Mouse (Mus musculus): ENCODE results near the gene Mgea5. TPM values are rescaled to one million over a fixed set of nuclear protein-coding genes. Genes with fewer than 3 reads are reported as not detected.
"Not testable (repeated sequence)": the region's sequence is repeated elsewhere in the genome, so short reads cannot be mapped to it uniquely, and the experiment has no call there.

The Mgea5 gene
- polyA plus RNA-seq, 1 experiment from 2014 or later, result 68.2 TPM

DNA sequence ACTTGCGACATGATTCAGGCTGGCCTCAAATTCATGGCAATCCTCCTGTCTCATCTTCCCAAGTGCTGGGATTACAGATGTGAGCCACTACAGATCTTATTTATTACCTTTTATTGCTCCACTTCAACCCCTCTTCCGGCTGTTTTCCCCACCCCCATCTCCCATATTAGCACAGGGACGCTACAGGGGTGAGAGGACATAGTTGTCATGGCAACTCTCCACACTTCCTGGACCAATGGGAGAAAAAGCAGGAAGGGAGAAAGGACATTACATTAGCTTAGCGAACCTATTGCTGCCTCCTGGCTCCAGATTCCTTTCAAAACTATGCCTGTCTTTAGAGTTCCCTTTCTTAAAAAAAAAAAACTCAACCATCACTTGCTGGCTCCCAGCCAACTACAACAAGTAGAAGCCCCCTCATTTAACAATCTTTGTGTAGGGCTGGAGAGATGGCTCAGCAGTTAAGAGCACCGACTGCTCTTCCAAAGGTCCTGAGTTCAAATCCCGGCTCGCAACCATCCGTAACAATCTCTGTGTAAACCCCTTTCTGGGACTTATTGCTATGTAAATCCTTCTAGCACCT, 29.1 kb upstream of the Mgea5 start:
- Histone ChIP-seq H3K27me3 (peaks cover 54% of the 10 kb centered on the region), H3K27ac (no peak overlapping the region), H3K9me3 (no peaks in the 10 kb centered on the region), H3K4me1 (peaks cover 39% of the 10 kb centered on the region), H3K4me3 (no peak overlapping the region), H3K4me2 (replicated peaks) (peak overlapping the region; percentile 48), H3K36me3 (no peaks in the 10 kb centered on the region), H3K9ac (no peak overlapping the region)
- ATAC-seq (ENCODE audit: low FRiP score, low read depth), result no peak
- WGBS, result 17% methylated on average over 8 of the region's 8 CpGs

GRCm38 (mm10) chr19:45812115-45812514, 28.5 kb upstream of the Mgea5 start:
- WGBS, result under 1% methylated on average over 16 of the region's 16 CpGs
- Histone ChIP-seq H3K27me3 (peaks cover 49% of the 10 kb centered on the region), H3K36me3 (no peaks in the 10 kb centered on the region), H3K4me3 (0 out of 2 replicates have a peak overlapping the region, but pooled peaks have one; percentile 5), H3K4me2 (replicated peaks) (peak overlapping the region; percentile 48), H3K9me3 (no peaks in the 10 kb centered on the region), H3K4me1 (peaks cover 37% of the 10 kb centered on the region), H3K9ac (no peak overlapping the region), H3K27ac (no peak overlapping the region)
- no peak for ATAC-seq (ENCODE audit: low FRiP score, low read depth)

DNA sequence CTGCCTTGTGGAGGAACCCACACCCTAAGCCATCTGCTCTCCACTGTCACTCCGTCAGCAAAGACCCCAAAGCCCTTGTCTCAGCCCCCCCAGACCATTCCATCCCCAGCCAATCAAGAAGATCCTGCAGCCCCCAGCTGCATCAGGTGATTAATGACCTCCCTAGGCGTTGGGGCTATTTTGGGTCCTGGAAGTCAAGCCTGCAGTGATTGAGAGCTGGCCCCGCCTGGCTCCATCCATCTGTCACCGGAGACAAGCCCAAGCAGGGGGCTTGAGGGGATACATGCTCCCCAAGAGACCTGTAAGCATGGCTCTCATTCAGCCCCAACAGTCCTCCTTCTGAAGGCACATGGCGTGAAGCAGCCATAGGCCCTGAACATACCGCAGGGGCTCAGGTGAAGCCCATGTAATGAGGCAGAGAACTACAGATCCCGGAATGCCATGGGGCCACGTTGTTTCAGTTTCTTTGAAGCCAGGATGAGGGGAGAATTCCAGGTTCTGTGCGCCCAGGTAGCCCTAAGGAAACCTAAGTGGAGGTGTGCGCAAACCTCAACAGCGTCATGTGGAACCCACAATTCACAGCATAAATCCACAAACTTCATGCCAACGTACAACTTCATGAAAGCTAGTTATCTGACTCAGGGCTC, 27.5 kb upstream of the Mgea5 start:
- no peaks in the 10 kb centered on the region for H3K36me3 ChIP-seq
- WGBS, result 45% methylated on average over 12 of the region's 12 CpGs
- no peaks in the 10 kb centered on the region for H3K9me3 ChIP-seq

GRCm38 (mm10) chr19:45807732-45808131, 24.1 kb upstream of the Mgea5 start:
- WGBS, result 90% methylated on average over 4 of the region's 4 CpGs
- Histone ChIP-seq H3K36me3 (no peaks in the 10 kb centered on the region), H3K9me3 (no peaks in the 10 kb centered on the region), H3K4me2 (replicated peaks) (no peak overlapping the region), H3K27ac (no peak overlapping the region), H3K27me3 (peaks cover 18% of the 10 kb centered on the region), H3K9ac (no peak overlapping the region), H3K4me1 (peaks cover 11% of the 10 kb centered on the region), H3K4me3 (no peak overlapping the region)
- ATAC-seq (ENCODE audit: low FRiP score, low read depth), result no peak

More for the DNA sequence above, 27.5 kb upstream of the Mgea5 start:
- no peak overlapping the region for H3K4me3 ChIP-seq
- H3K4me2 ChIP-seq (replicated peaks), result no peak overlapping the region
- no peak overlapping the region for H3K9ac ChIP-seq
- no peak for ATAC-seq (ENCODE audit: low FRiP score, low read depth)
- no peak overlapping the region for H3K27ac ChIP-seq
- H3K27me3 ChIP-seq, result peaks cover 40% of the 10 kb centered on the region
- peaks cover 29% of the 10 kb centered on the region for H3K4me1 ChIP-seq

GRCm38 (mm10) chr19:45805817-45806216, 22.2 kb upstream of the Mgea5 start:
- not testable (repeated sequence) for H3K36me3 ChIP-seq; H3K27ac ChIP-seq; ATAC-seq (ENCODE audit: low FRiP score, low read depth); H3K4me1 ChIP-seq; H3K27me3 ChIP-seq; H3K4me2 ChIP-seq (replicated peaks); H3K9ac ChIP-seq; H3K9me3 ChIP-seq; H3K4me3 ChIP-seq
- 93% methylated on average over 6 of the region's 6 CpGs for WGBS

DNA sequence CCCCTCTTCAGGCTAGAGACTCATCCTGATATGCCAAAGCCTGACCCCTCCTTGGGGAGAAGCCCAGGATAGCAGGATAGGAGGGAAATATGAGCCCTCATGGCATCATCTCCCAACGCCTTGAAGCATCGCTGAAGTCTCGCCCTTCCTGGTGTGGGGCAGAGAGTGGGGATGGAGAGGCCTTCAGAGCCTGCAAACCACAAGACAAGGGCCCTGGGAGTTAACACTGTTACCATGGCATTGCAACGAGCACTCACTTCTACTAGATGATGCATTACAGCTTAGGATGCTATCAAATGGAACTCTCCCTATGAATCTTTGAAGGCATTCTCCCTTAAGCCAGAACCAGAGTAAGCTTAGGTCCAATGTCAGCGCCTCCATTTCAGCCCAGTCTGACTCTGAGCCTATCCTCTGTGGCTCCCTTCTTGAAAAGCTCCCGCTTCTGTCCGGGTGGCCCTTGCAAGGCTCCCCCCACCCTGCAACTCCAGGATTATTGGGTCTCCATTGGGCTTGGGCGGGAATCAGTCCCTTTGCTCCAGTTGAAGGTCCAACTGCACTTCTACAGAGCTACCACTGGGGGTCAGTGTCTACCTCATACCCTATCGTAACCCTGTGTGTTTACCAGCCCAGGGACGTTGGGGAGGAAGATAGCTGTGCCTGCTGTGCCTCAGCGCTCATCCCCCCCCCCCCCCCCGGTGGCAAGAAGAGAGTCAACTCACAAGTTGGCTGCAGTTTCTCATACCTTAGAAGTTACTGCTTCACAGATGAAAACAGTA, 21.1 kb upstream of the Mgea5 start:
- Histone ChIP-seq H3K4me3 (no peak overlapping the region), H3K27ac (no peak overlapping the region), H3K36me3 (no peaks in the 10 kb centered on the region), H3K9me3 (0 out of 2 replicates have a peak, but pooled peaks cover 3% of the 10 kb centered on the region), H3K27me3 (no peaks in the 10 kb centered on the region), H3K4me1 (no peaks in the 10 kb centered on the region; the same call in 1 of the 2 replicates), H3K4me2 (replicated peaks) (no peak overlapping the region), H3K9ac (no peak overlapping the region)
- ATAC-seq (ENCODE audit: low FRiP score, low read depth), result no peak
- 24% methylated on average over 12 of the region's 12 CpGs for WGBS

DNA sequence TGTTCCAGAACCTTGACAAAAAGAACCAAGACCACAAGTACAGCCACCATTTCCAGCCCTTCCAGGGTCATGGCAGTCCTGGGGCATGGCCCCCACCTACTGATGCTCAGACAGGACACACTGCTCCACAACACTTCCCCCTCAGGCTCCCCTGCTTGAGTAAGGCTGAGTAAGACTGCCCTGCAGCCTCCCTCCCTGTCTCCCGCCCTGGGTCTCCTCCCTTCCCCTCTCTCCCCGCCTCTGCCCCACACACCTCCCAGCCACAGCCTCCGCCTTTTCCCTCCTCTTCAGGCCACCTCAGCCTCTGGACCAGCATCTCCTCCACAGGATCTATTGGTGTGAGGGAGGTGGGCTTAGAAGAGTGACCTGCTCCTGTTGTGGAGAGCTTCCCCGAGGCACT, 19.8 kb upstream of the Mgea5 start:
- H3K36me3 ChIP-seq, result no peaks in the 10 kb centered on the region
- H3K4me3 ChIP-seq, result no peak overlapping the region
- H3K9me3 ChIP-seq, result 0 out of 2 replicates have a peak, but pooled peaks cover 3% of the 10 kb centered on the region
- H3K27ac ChIP-seq, result no peak overlapping the region
- H3K9ac ChIP-seq, result no peak overlapping the region
- ATAC-seq (ENCODE audit: low FRiP score, low read depth), result no peak
- H3K27me3 ChIP-seq, result no peaks in the 10 kb centered on the region
- H3K4me2 ChIP-seq (replicated peaks), result no peak overlapping the region
- H3K4me1 ChIP-seq, result no peaks in the 10 kb centered on the region; the same call in 1 of the 2 replicates
- 10% methylated on average over 4 of the region's 4 CpGs for WGBS

GRCm38 (mm10) chr19:45802702-45803101, 19.1 kb upstream of the Mgea5 start:
- no peaks in the 10 kb centered on the region for H3K27me3 ChIP-seq
- no peaks in the 10 kb centered on the region; the same call in 1 of the 2 replicates for H3K4me1 ChIP-seq
- no peak overlapping the region for H3K4me3 ChIP-seq
- 64% methylated on average over 4 of the region's 4 CpGs for WGBS
- no peak overlapping the region for H3K27ac ChIP-seq
- ATAC-seq (ENCODE audit: low FRiP score, low read depth), result no peak
- H3K9ac ChIP-seq, result no peak overlapping the region
- no peaks in the 10 kb centered on the region for H3K36me3 ChIP-seq
- 0 out of 2 replicates have a peak, but pooled peaks cover 3% of the 10 kb centered on the region for H3K9me3 ChIP-seq
- H3K4me2 ChIP-seq (replicated peaks), result no peak overlapping the region

DNA sequence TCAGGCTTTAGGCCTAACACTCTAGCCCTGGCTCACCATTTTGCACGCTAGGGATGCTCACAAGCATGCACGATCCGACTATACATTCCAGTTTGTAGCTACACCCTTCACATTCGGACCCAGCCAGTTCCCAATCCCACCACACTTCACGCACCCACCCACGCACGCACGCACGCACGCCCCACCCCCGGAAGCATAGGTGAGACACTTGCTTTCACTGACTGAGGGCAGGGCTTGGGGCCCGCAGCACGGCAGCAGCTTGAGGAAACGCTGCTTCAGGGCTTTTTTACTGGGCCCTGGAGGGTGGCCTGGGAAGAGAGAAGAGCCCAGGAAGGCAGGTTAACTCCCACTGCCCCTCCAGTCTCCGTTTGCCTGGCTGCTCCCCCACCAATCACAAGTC, 13.2 kb upstream of the Mgea5 start:
- Histone ChIP-seq H3K27me3 (no peaks in the 10 kb centered on the region), H3K9ac (no peak overlapping the region), H3K4me3 (no peak overlapping the region), H3K4me2 (replicated peaks) (no peak overlapping the region), H3K27ac (no peak overlapping the region), H3K36me3 (no peaks in the 10 kb centered on the region), H3K4me1 (peaks cover 13% of the 10 kb centered on the region), H3K9me3 (0 out of 2 replicates have a peak, but pooled peaks cover 3% of the 10 kb centered on the region)
- 71% methylated on average over 15 of the region's 15 CpGs for WGBS
- no peak for ATAC-seq (ENCODE audit: low FRiP score, low read depth)

DNA sequence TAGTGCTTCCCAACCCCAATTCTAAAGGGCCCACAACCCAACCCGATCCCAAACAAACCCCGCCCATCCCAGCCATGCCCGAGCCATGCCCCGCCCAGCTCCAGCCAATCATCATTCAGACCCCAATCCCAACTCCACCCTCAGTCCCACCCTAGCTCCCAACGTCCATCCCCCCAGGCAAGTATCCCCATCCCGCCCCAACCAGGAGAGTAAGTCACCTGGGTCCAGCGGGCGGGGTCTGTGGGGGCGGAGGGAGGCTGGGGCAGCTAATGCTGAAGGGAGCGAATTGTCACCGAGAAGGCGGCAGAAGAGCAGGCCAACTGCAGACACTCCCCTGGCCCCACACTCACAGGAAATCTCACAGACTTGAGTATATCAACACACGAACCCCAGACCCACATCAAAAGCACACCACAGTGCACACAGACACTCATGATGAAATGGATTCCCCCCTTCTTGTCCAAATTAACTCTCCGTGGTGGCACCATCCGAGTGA, 12.5 kb upstream of the Mgea5 start:
- peaks cover 13% of the 10 kb centered on the region for H3K4me1 ChIP-seq
- H3K9me3 ChIP-seq, result 0 out of 2 replicates have a peak, but pooled peaks cover 3% of the 10 kb centered on the region
- no peaks in the 10 kb centered on the region for H3K36me3 ChIP-seq
- WGBS, result 7% methylated on average over 15 of the region's 15 CpGs
- H3K27me3 ChIP-seq, result no peaks in the 10 kb centered on the region
- 0 out of 2 replicates have a peak, but pooled peaks have one; percentile 59 for ATAC-seq (ENCODE audit: low FRiP score, low read depth)
- H3K4me2 ChIP-seq (replicated peaks), result peak overlapping the region; percentile 61
- H3K27ac ChIP-seq, result no peak overlapping the region
- peak overlapping the region; percentile 30 for H3K4me3 ChIP-seq
- H3K9ac ChIP-seq, result no peak overlapping the region

DNA sequence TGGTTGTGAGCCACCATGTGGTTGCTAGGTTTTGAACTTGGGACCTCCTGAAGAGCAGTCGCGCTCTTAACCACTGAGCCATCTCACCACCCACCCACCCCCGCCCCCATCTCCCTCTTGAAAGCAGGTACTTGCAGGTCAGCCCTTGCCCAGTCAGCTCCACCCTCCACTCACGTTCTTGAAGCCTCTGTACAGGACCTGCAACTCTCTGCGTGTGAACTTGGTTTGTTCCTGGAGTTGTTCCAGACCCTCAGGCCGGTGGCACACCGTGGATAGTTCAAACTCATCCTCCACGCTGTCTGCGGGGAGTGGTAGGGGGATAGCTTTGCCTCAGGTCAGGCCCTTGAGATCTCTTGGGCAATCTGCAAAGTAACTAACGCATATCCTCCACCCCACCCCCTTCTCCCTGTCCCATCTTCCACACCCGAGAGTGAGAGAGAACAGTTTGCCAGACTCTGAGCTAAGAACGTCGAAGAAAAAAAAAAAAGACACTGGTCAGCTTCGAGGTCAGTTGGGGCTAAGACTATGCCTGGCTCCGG, 11.8 kb upstream of the Mgea5 start:
- Histone ChIP-seq H3K36me3 (no peaks in the 10 kb centered on the region), H3K27me3 (no peaks in the 10 kb centered on the region), H3K27ac (no peak overlapping the region), H3K4me2 (replicated peaks) (peak overlapping the region; percentile 61), H3K4me3 (peak overlapping the region; percentile 30), H3K9me3 (0 out of 2 replicates have a peak, but pooled peaks cover 3% of the 10 kb centered on the region), H3K9ac (no peak overlapping the region), H3K4me1 (peaks cover 13% of the 10 kb centered on the region)
- ATAC-seq (ENCODE audit: low FRiP score, low read depth), result no peak
- 33% methylated on average over 15 of the region's 15 CpGs for WGBS

DNA sequence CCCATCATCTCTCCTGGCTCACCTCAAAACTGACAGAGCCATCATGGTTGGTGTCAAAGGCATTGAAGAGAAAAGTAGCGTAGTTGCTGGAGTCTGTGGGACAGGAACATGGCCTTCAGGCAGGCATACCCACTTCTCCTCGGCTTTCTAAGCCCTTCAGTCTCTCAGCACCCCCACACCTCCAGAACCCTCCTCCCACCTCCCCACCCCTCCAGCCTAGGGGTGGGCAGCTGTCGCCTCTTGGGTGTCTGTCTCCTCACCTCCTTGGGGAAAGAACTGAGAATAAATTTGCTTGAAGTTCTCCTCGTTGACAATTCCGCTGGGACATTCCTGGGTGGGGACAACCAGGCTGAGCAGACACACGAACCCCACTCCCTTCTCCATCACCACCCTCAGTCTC, 11.1 kb upstream of the Mgea5 start:
- Histone ChIP-seq H3K27ac (no peak overlapping the region), H3K36me3 (no peaks in the 10 kb centered on the region), H3K9me3 (no peaks in the 10 kb centered on the region), H3K4me1 (peaks cover 13% of the 10 kb centered on the region), H3K4me3 (no peak overlapping the region), H3K4me2 (replicated peaks) (no peak overlapping the region), H3K9ac (no peak overlapping the region), H3K27me3 (no peaks in the 10 kb centered on the region)
- 60% methylated on average over 6 of the region's 6 CpGs for WGBS
- no peak for ATAC-seq (ENCODE audit: low FRiP score, low read depth)
